ENCODE assay signal across 17 mouse cellular contexts in genomic region chr2:114093577-114093976, GRCm38 (mm10). TPM values are rescaled to one million over a fixed set of nuclear protein-coding genes. Genes with fewer than 3 reads are reported as not detected.
DNase-seq lines count a peak whose midpoint lies in the region; ATAC-seq lines count a peak whose summit lies in the region.
"Had no signal": no experiment of that assay in that cellular context is flagged by ENCODE, and none has a peak within 500 bp of the region (broad histone marks: within the 10 kb centered on the region; RNA-seq: fewer than 3 reads in every experiment).

No protein-coding gene starts in this region.

- DNase-seq in hindbrain, embryonic 10.5 days (ENCODE audit: low spot score) = no peak
- no peak for DNase-seq in midbrain, embryonic 11.5 days (ENCODE audit: low spot score, missing footprints)
- no peak for DNase-seq in kidney, adult 9 months
- DNase-seq: adrenal gland, adult 8-10 months; cerebellum, adult 11-12 months; cerebellum, postnatal 36 days; left cerebral cortex, postnatal 4 days had no signal

- H3K4me1 ChIP-seq in forebrain, embryonic 13.5 days = no peaks in the 10 kb centered on the region
- no peaks in the 10 kb centered on the region for H3K4me1 ChIP-seq in forebrain, embryonic 12.5 days
- H3K4me1 ChIP-seq in hindbrain, embryonic 15.5 days (replicated peaks) = no peaks in the 10 kb centered on the region
- H3K4me1 ChIP-seq in hindbrain, embryonic 10.5 days (replicated peaks) = no peaks in the 10 kb centered on the region
- H3K4me1 ChIP-seq in midbrain, embryonic 15.5 days = no peaks in the 10 kb centered on the region
- no peaks in the 10 kb centered on the region for H3K4me1 ChIP-seq in midbrain, embryonic 11.5 days (ENCODE audit: control insufficient read depth, insufficient read depth, low read length)
- no peaks in the 10 kb centered on the region for H3K4me1 ChIP-seq in neural tube, embryonic 14.5 days (ENCODE audit: control insufficient read depth, insufficient read depth, low read length)

- WGBS in forebrain, embryonic 13.5 days = 83% methylated on average over 9 of the region's 9 CpGs
- 80% methylated on average over 9 of the region's 9 CpGs for WGBS in forebrain, embryonic 12.5 days
- WGBS in hindbrain, embryonic 15.5 days = 61% methylated on average over 9 of the region's 9 CpGs
- 86% methylated on average over 9 of the region's 9 CpGs for WGBS in hindbrain, embryonic 10.5 days
- WGBS in midbrain, embryonic 15.5 days = 72% methylated on average over 9 of the region's 9 CpGs
- WGBS in midbrain, embryonic 11.5 days = 89% methylated on average over 9 of the region's 9 CpGs
- WGBS in neural tube, embryonic 14.5 days = 67% methylated on average over 9 of the region's 9 CpGs

- H3K4me2 ChIP-seq in forebrain, embryonic 13.5 days = no peak overlapping the region
- H3K4me2 ChIP-seq in forebrain, embryonic 12.5 days = no peak overlapping the region
- no peak overlapping the region for H3K4me2 ChIP-seq in hindbrain, embryonic 15.5 days
- no peak overlapping the region for H3K4me2 ChIP-seq in midbrain, embryonic 15.5 days
- H3K4me2 ChIP-seq in midbrain, embryonic 11.5 days = no peak overlapping the region
- no peak overlapping the region for H3K4me2 ChIP-seq in neural tube, embryonic 14.5 days (ENCODE audit: low read depth, low read length)
- H3K4me2 ChIP-seq: heart, embryonic 12.5 days; liver, embryonic 12.5 days; midbrain, embryonic 12.5 days had no signal

- H3K9me3 ChIP-seq in forebrain, embryonic 13.5 days (replicated peaks) = no peaks in the 10 kb centered on the region
- no peaks in the 10 kb centered on the region for H3K9me3 ChIP-seq in forebrain, embryonic 12.5 days
- H3K9me3 ChIP-seq in hindbrain, embryonic 15.5 days = no peaks in the 10 kb centered on the region
- H3K9me3 ChIP-seq in hindbrain, embryonic 10.5 days = no peaks in the 10 kb centered on the region
- H3K9me3 ChIP-seq in midbrain, embryonic 15.5 days = no peaks in the 10 kb centered on the region
- no peaks in the 10 kb centered on the region for H3K9me3 ChIP-seq in midbrain, embryonic 11.5 days (ENCODE audit: control insufficient read depth, low read length)
- no peaks in the 10 kb centered on the region for H3K9me3 ChIP-seq in neural tube, embryonic 14.5 days (ENCODE audit: control insufficient read depth, low read length)
- H3K9me3 ChIP-seq: heart, embryonic 12.5 days; liver, embryonic 12.5 days; midbrain, embryonic 12.5 days had no signal

- H3K4me3 ChIP-seq in forebrain, embryonic 13.5 days = no peak overlapping the region
- H3K4me3 ChIP-seq in forebrain, embryonic 12.5 days (replicated peaks) = no peak overlapping the region
- no peak overlapping the region for H3K4me3 ChIP-seq in hindbrain, embryonic 15.5 days
- H3K4me3 ChIP-seq in hindbrain, embryonic 10.5 days = no peak overlapping the region
- no peak overlapping the region for H3K4me3 ChIP-seq in midbrain, embryonic 15.5 days
- H3K4me3 ChIP-seq in midbrain, embryonic 11.5 days (ENCODE audit: low read depth, low read length) = no peak overlapping the region
- no peak overlapping the region for H3K4me3 ChIP-seq in neural tube, embryonic 14.5 days (ENCODE audit: low read depth, low read length)
- H3K4me3 ChIP-seq: heart, embryonic 12.5 days; liver, embryonic 12.5 days; midbrain, embryonic 12.5 days had no signal

- peak; percentile 53; the same call in 1 of the 2 replicates for ATAC-seq in forebrain, embryonic 13.5 days
- no peak for ATAC-seq in forebrain, embryonic 12.5 days (ENCODE audit: low FRiP score)
- ATAC-seq in hindbrain, embryonic 15.5 days (ENCODE audit: low FRiP score, low read depth) = 0 out of 2 replicates have a peak, but pooled peaks have one; percentile 38
- 0 out of 2 replicates have a peak, but pooled peaks have one; percentile 39 for ATAC-seq in midbrain, embryonic 15.5 days (replicated peaks)
- ATAC-seq in midbrain, embryonic 11.5 days (ENCODE audit: low FRiP score) = no peak
- peak; percentile 65; the same call in 1 of the 2 replicates for ATAC-seq in neural tube, embryonic 14.5 days (ENCODE audit: low read depth)
- ATAC-seq: intestine, embryonic 16.5 days; liver, embryonic 12.5 days had no signal

- no peak overlapping the region for H3K27ac ChIP-seq in forebrain, embryonic 13.5 days
- H3K27ac ChIP-seq in forebrain, embryonic 12.5 days = no peak overlapping the region
- no peak overlapping the region for H3K27ac ChIP-seq in hindbrain, embryonic 15.5 days (replicated peaks)
- H3K27ac ChIP-seq in hindbrain, embryonic 10.5 days = no peak overlapping the region
- no peak overlapping the region for H3K27ac ChIP-seq in midbrain, embryonic 15.5 days
- H3K27ac ChIP-seq in midbrain, embryonic 11.5 days (ENCODE audit: low read depth, low read length) = no peak overlapping the region
- H3K27ac ChIP-seq in neural tube, embryonic 14.5 days (ENCODE audit: low read depth, low read length) = no peak overlapping the region
- H3K27ac ChIP-seq: liver, embryonic 12.5 days; midbrain, embryonic 12.5 days had no signal

- H3K9ac ChIP-seq in forebrain, embryonic 13.5 days = no peak overlapping the region
- H3K9ac ChIP-seq in forebrain, embryonic 12.5 days = no peak overlapping the region
- no peak overlapping the region for H3K9ac ChIP-seq in hindbrain, embryonic 15.5 days
- H3K9ac ChIP-seq in midbrain, embryonic 15.5 days = no peak overlapping the region
- H3K9ac ChIP-seq in midbrain, embryonic 11.5 days (ENCODE audit: low read length) = no peak overlapping the region
- no peak overlapping the region for H3K9ac ChIP-seq in neural tube, embryonic 14.5 days (replicated peaks; ENCODE audit: low read depth, low read length)
- H3K9ac ChIP-seq: heart, embryonic 12.5 days; liver, embryonic 12.5 days; midbrain, embryonic 12.5 days had no signal

- H3K27me3 ChIP-seq in forebrain, embryonic 13.5 days = no peaks in the 10 kb centered on the region
- H3K27me3 ChIP-seq in forebrain, embryonic 12.5 days = no peaks in the 10 kb centered on the region
- H3K27me3 ChIP-seq in hindbrain, embryonic 15.5 days = no peaks in the 10 kb centered on the region
- no peaks in the 10 kb centered on the region for H3K27me3 ChIP-seq in hindbrain, embryonic 10.5 days (ENCODE audit: insufficient read depth, poor library complexity, severe bottlenecking)
- no peaks in the 10 kb centered on the region for H3K27me3 ChIP-seq in midbrain, embryonic 15.5 days (replicated peaks)
- no peaks in the 10 kb centered on the region for H3K27me3 ChIP-seq in midbrain, embryonic 11.5 days (ENCODE audit: control insufficient read depth, insufficient read depth, low read length)
- H3K27me3 ChIP-seq in neural tube, embryonic 14.5 days (ENCODE audit: control insufficient read depth, insufficient read depth, low read length) = no peaks in the 10 kb centered on the region
- H3K27me3 ChIP-seq: CH12.LX; heart, embryonic 12.5 days; liver, embryonic 12.5 days; midbrain, embryonic 12.5 days had no signal

- no peaks in the 10 kb centered on the region for H3K36me3 ChIP-seq in forebrain, embryonic 13.5 days (ENCODE audit: poor library complexity, severe bottlenecking)
- 0 out of 2 replicates have a peak, but pooled peaks cover 3% of the 10 kb centered on the region for H3K36me3 ChIP-seq in forebrain, embryonic 12.5 days (replicated peaks)
- H3K36me3 ChIP-seq in hindbrain, embryonic 15.5 days = 0 out of 2 replicates have a peak, but pooled peaks cover 3% of the 10 kb centered on the region
- H3K36me3 ChIP-seq in hindbrain, embryonic 10.5 days = 0 out of 2 replicates have a peak, but pooled peaks cover 3% of the 10 kb centered on the region
- H3K36me3 ChIP-seq in midbrain, embryonic 15.5 days (replicated peaks) = no peaks in the 10 kb centered on the region
- no peaks in the 10 kb centered on the region for H3K36me3 ChIP-seq in midbrain, embryonic 11.5 days (ENCODE audit: control insufficient read depth, insufficient read depth, low read length)
- no peaks in the 10 kb centered on the region for H3K36me3 ChIP-seq in neural tube, embryonic 14.5 days (ENCODE audit: control insufficient read depth, insufficient read depth, low read length)

RNA-seq across cellular contexts. Expression of gene Actc1, which starts 40.2 kb away (rescaled TPM):
- polyA plus RNA-seq in forebrain, embryonic 13.5 days (2015; fragmentation: Nextera tagmentation; extraction: Ambion mirVana) = 2.7 and 38.5 TPM in 2 replicates
- polyA plus RNA-seq in forebrain, embryonic 12.5 days (2016; fragmentation: Nextera tagmentation; extraction: Ambion mirVana) = 2.7 and 6.4 TPM in 2 replicates
- polyA plus RNA-seq in hindbrain, embryonic 15.5 days (2015; fragmentation: Nextera tagmentation; extraction: Ambion mirVana) = 1.4 and 6.4 TPM in 2 replicates
- polyA plus RNA-seq in hindbrain, embryonic 10.5 days (2016; fragmentation: Nextera tagmentation; extraction: Ambion mirVana) = 6.3 and 16.5 TPM in 2 replicates
- 3.0 and 54.5 TPM in 2 replicates for polyA plus RNA-seq in midbrain, embryonic 15.5 days (2015; fragmentation: Nextera tagmentation; extraction: Ambion mirVana)
- 1.6 and 2.0 TPM in 2 replicates for polyA plus RNA-seq in midbrain, embryonic 11.5 days (2014; fragmentation: Nextera tagmentation; extraction: Ambion mirVana)
- 5.4 and 10.0 TPM in 2 replicates for polyA plus RNA-seq in neural tube, embryonic 14.5 days (2014; fragmentation: Nextera tagmentation; extraction: Ambion mirVana)

Comparison
In these comparisons a context has a peak if more than half of its experiments do, and no peak if none do; other contexts are left out.
1. ATAC-seq: peak in forebrain, embryonic 13.5 days (single experiment), hindbrain, embryonic 15.5 days (single experiment), midbrain, embryonic 15.5 days (single experiment) and neural tube, embryonic 14.5 days (single experiment); none in forebrain, embryonic 12.5 days (single experiment) and midbrain, embryonic 11.5 days (single experiment).